Mouse (Mus musculus): ENCODE results near the gene Npas2.

GRCm38 (mm10) chr1:39256513-39257330 is 63.2 kb downstream of the Npas2 start:
- no peak for TF ChIP-seq CTCF (IDR thresholded peaks at IDR 0.05; ENCODE audit: extremely low read depth, insufficient read length, insufficient replicate concordance, low read depth, low read length)
- TF ChIP-seq POLR2A (IDR thresholded peaks at IDR 0.05; ENCODE audit: low read depth, low read length), result no peak
